Mouse (Mus musculus): ENCODE data around the gene Fam83d. TPM values are rescaled to one million over a fixed set of nuclear protein-coding genes. Genes with fewer than 3 reads are reported as not detected.

Fam83d gene
- total and polyA plus RNA-seq, 3 experiments, result 3.4 to 9.6 (median 6.1) TPM

- TF ChIP-seq GATA1 (IDR thresholded peaks at IDR 0.05; ENCODE audit: borderline replicate concordance, low read length), result no peak
- no peak for TF ChIP-seq TAL1 (conservative IDR thresholded peaks at IDR 0.05; ENCODE audit: low read depth, low read length)
- no peak for TF ChIP-seq GATA2 (IDR thresholded peaks at IDR 0.05; ENCODE audit: borderline replicate concordance, low read depth, low read length)
- TF ChIP-seq CTCF (IDR thresholded peaks at IDR 0.05; ENCODE audit: low read depth, low read length), result no peak
- no peak for TF ChIP-seq POLR2AphosphoS5 (IDR thresholded peaks at IDR 0.05; ENCODE audit: insufficient replicate concordance, low read depth, low read length)
- Histone ChIP-seq H3K4me1 (ENCODE audit: insufficient read depth, low read depth, low read length) (no peaks in the 10 kb centered on the region), H3K27me3 (ENCODE audit: insufficient read depth, low read length) (peaks cover 40% of the 10 kb centered on the region), H3K36me3 (replicated peaks) (no peaks in the 10 kb centered on the region), H3K9me3 (replicated peaks) (no peaks in the 10 kb centered on the region), H3K4me3 (ENCODE audit: low read depth, low read length) (no peak overlapping the region)
- no peak for ATAC-seq (ENCODE audit: extremely low read depth, insufficient number of reproducible peaks, low FRiP score, poor library complexity, severe bottlenecking)
- no peak for DNase-seq (ENCODE audit: low spot score)
Measured at GRCm38 (mm10) chr2:158760231-158760630, 7.7 kb upstream of the Fam83d start.

DNA sequence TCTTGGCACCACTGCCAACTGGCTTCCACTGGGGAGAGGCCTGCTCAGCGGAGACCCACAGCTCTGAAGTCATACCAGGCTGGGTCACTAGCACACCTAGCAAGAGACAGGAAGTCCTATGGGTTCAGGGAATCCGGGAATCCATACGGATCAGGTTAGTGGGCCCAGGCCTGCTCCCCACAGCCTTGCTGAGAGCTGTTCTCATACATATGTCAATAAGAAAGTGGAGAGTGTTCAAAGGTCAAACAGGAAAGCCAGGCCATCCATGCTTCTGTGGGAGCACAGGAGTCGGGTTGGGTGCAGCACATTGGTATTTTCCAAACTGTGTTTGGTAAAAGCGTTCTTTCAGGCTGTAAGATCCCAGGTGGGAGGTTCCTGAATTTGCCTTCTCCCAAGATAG is 5.6 kb upstream of the Fam83d start:
- H3K4me1 ChIP-seq (ENCODE audit: insufficient read depth, low read depth, low read length), result peaks cover under 1% of the 10 kb centered on the region
- DNase-seq (ENCODE audit: low spot score) (no peak), ATAC-seq (ENCODE audit: extremely low read depth, insufficient number of reproducible peaks, low FRiP score, poor library complexity, severe bottlenecking) (no peak)
- H3K9me3 ChIP-seq (replicated peaks), result no peaks in the 10 kb centered on the region
- H3K36me3 ChIP-seq (replicated peaks), result no peaks in the 10 kb centered on the region
- peaks cover 32% of the 10 kb centered on the region for H3K27me3 ChIP-seq (ENCODE audit: insufficient read depth, low read length)
- H3K4me3 ChIP-seq (ENCODE audit: low read depth, low read length), result no peak overlapping the region
- TF ChIP-seq TAL1 (conservative IDR thresholded peaks at IDR 0.05; ENCODE audit: low read depth, low read length), result no peak

DNA sequence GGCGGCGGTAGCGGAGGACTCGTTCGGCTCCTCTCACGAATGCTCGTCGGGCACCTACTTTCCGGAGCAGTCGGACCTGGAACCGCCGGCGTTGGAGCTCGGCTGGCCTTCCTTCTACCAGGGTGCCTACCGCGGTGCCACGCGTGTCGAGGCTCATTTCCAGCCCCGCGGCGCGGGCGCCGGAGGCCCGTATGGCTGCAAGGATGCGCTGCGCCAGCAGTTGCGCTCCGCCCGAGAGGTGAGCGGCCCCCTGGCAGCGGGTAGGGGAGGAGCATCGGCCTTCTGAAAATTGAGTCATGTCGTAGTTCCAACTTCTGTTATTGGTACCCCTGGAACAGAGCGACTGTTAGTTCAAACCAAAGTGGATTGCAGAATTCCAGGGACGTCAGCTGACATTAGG is 457 bp downstream of the Fam83d start:
- Histone ChIP-seq H3K4me1 (ENCODE audit: insufficient read depth, low read depth, low read length) (peaks cover 39% of the 10 kb centered on the region), H3K27me3 (ENCODE audit: insufficient read depth, low read length) (peaks cover 7% of the 10 kb centered on the region), H3K4me3 (ENCODE audit: low read depth, low read length) (peak overlapping the region; percentile 86), H3K9me3 (replicated peaks) (no peaks in the 10 kb centered on the region), H3K36me3 (replicated peaks) (peaks cover 36% of the 10 kb centered on the region)
- TF ChIP-seq CTCF (IDR thresholded peaks at IDR 0.05; ENCODE audit: low read depth, low read length) (no peak), GATA2 (IDR thresholded peaks at IDR 0.05; ENCODE audit: borderline replicate concordance, low read depth, low read length) (no peak), TAL1 (conservative IDR thresholded peaks at IDR 0.05; ENCODE audit: low read depth, low read length) (no peak), GATA1 (IDR thresholded peaks at IDR 0.05; ENCODE audit: borderline replicate concordance, low read length) (no peak), POLR2AphosphoS5 (IDR thresholded peaks at IDR 0.05; ENCODE audit: insufficient replicate concordance, low read depth, low read length) (no peak)
- ATAC-seq (ENCODE audit: extremely low read depth, insufficient number of reproducible peaks, low FRiP score, poor library complexity, severe bottlenecking) (peak; percentile 6; the same call in 1 of the 2 replicates), DNase-seq (ENCODE audit: low spot score) (peak; percentile 68)

DNA sequence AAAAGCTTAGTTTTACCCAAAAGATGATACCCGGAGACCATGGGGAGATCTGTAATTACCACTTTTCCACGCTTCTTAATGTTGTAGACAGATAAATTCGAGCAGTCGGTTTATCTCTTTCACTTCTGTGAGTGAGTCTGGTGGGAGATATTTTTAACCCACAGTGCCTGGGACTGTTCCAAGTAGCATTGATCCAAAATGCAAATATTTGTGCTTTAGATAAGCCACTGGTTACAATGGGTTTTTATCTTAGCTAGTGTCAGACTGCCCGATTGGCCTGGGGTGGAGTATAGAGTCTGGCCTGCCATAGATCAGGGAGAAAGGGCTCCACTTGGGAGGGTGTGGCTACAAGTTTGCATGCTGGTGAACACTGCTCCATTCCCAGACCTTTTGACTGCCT is 878 bp downstream of the Fam83d start:
- peak; percentile 45 for ATAC-seq (ENCODE audit: extremely low read depth, insufficient number of reproducible peaks, low FRiP score, poor library complexity, severe bottlenecking)

GRCm38 (mm10) chr2:158770126-158770757 is 2.3 kb downstream of the Fam83d start:
- TF ChIP-seq TAL1 (conservative IDR thresholded peaks at IDR 0.05; ENCODE audit: low read depth, low read length) (no peak), CTCF (IDR thresholded peaks at IDR 0.05; ENCODE audit: low read depth, low read length) (no peak), GATA1 (IDR thresholded peaks at IDR 0.05; ENCODE audit: borderline replicate concordance, low read length) (no peak), GATA2 (IDR thresholded peaks at IDR 0.05; ENCODE audit: borderline replicate concordance, low read depth, low read length) (no peak), POLR2AphosphoS5 (IDR thresholded peaks at IDR 0.05; ENCODE audit: insufficient replicate concordance, low read depth, low read length) (no peak)
- Histone ChIP-seq H3K4me1 (ENCODE audit: insufficient read depth, low read depth, low read length) (peaks cover 39% of the 10 kb centered on the region), H3K36me3 (replicated peaks) (peaks cover 50% of the 10 kb centered on the region), H3K4me3 (ENCODE audit: low read depth, low read length) (no peak overlapping the region; the same call in 1 of the 2 replicates), H3K27me3 (ENCODE audit: insufficient read depth, low read length) (no peaks in the 10 kb centered on the region), H3K9me3 (replicated peaks) (no peaks in the 10 kb centered on the region)
- ATAC-seq (ENCODE audit: extremely low read depth, insufficient number of reproducible peaks, low FRiP score, poor library complexity, severe bottlenecking), result no peak
- DNase-seq (ENCODE audit: low spot score), result no peak

More for the DNA sequence above, 878 bp downstream of the Fam83d start:
- TF ChIP-seq GATA1 (IDR thresholded peaks at IDR 0.05; ENCODE audit: borderline replicate concordance, low read length) (no peak), POLR2AphosphoS5 (IDR thresholded peaks at IDR 0.05; ENCODE audit: insufficient replicate concordance, low read depth, low read length) (no peak), TAL1 (conservative IDR thresholded peaks at IDR 0.05; ENCODE audit: low read depth, low read length) (no peak), GATA2 (IDR thresholded peaks at IDR 0.05; ENCODE audit: borderline replicate concordance, low read depth, low read length) (no peak), CTCF (IDR thresholded peaks at IDR 0.05; ENCODE audit: low read depth, low read length) (no peak)
- H3K36me3 ChIP-seq (replicated peaks), result peaks cover 40% of the 10 kb centered on the region
- H3K27me3 ChIP-seq (ENCODE audit: insufficient read depth, low read length), result peaks cover 3% of the 10 kb centered on the region
- peak; percentile 64 for DNase-seq (ENCODE audit: low spot score)
- H3K9me3 ChIP-seq (replicated peaks), result no peaks in the 10 kb centered on the region
- peak overlapping the region; percentile 86 for H3K4me3 ChIP-seq (ENCODE audit: low read depth, low read length)
- peaks cover 39% of the 10 kb centered on the region for H3K4me1 ChIP-seq (ENCODE audit: insufficient read depth, low read depth, low read length)

DNA sequence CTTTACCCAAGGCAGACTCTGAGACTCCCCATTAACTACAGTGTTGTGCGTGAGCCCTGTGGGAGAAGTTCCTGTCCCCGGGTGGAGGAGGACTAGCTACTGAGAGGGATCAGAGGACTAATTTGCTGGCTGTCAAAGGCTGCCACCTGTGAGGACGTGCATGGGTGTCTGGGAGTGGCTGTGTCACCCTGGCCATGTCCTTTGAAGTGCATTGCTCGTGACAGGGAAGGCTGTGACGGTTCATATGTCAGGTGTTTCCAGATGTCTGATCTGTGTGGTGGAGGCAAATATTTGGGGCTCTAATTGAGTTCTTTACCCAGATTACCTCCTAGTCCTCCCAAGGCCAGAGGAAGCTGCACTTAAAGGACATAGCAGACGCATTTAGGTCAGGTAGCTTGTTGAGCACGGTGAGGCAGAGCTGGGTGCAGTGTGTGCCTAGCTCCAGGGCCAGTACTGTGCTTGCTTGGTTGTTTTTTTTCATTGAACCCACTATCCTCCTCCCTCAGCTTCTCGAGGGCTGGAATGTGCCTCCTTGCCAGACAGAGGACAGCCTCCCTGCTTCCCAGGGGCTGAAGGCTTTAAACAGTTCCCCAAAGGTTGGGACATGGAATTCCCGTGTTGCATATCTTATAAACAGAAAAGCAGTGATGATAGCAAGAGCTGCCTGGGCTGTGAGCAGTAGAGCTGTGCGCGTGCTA is 3.3 kb downstream of the Fam83d start:
- H3K4me3 ChIP-seq (ENCODE audit: low read depth, low read length), result no peak overlapping the region
- H3K36me3 ChIP-seq (replicated peaks), result peaks cover 60% of the 10 kb centered on the region
- TF ChIP-seq GATA1 (IDR thresholded peaks at IDR 0.05; ENCODE audit: borderline replicate concordance, low read length) (no peak), CTCF (IDR thresholded peaks at IDR 0.05; ENCODE audit: low read depth, low read length) (no peak), POLR2AphosphoS5 (IDR thresholded peaks at IDR 0.05; ENCODE audit: insufficient replicate concordance, low read depth, low read length) (no peak), TAL1 (conservative IDR thresholded peaks at IDR 0.05; ENCODE audit: low read depth, low read length) (no peak), GATA2 (IDR thresholded peaks at IDR 0.05; ENCODE audit: borderline replicate concordance, low read depth, low read length) (no peak)
- ATAC-seq (ENCODE audit: extremely low read depth, insufficient number of reproducible peaks, low FRiP score, poor library complexity, severe bottlenecking) (no peak), DNase-seq (ENCODE audit: low spot score) (no peak)
- H3K27me3 ChIP-seq (ENCODE audit: insufficient read depth, low read length), result no peaks in the 10 kb centered on the region
- H3K9me3 ChIP-seq (replicated peaks), result no peaks in the 10 kb centered on the region
- H3K4me1 ChIP-seq (ENCODE audit: insufficient read depth, low read depth, low read length), result peaks cover 39% of the 10 kb centered on the region

All from G1E (cell line).